19 mouse cellular contexts compared by ENCODE assay signal in genomic region chr19:58107632-58108031, GRCm38 (mm10).
DNase-seq lines count a peak whose midpoint lies in the region; ATAC-seq and TF ChIP-seq lines count a peak whose summit lies in the region.
"Had no signal": no experiment of that assay in that cellular context is flagged by ENCODE, and none has a peak within 500 bp of the region (broad histone marks: within the 10 kb centered on the region; RNA-seq: fewer than 3 reads in every experiment).

No protein-coding gene starts in this region.

- H3K9me3 ChIP-seq in hindbrain, embryonic 13.5 days = no peaks in the 10 kb centered on the region
- no peaks in the 10 kb centered on the region for H3K9me3 ChIP-seq in hindbrain, embryonic 16.5 days (ENCODE audit: control insufficient read depth, low read length)
- H3K9me3 ChIP-seq in forebrain, embryonic 11.5 days (ENCODE audit: control insufficient read depth, low read length) = no peaks in the 10 kb centered on the region
- no peaks in the 10 kb centered on the region for H3K9me3 ChIP-seq in midbrain, embryonic 14.5 days (ENCODE audit: control insufficient read depth, low read length)

- peaks cover 8% of the 10 kb centered on the region; the same call in 1 of the 2 replicates for H3K27me3 ChIP-seq in hindbrain, embryonic 13.5 days
- H3K27me3 ChIP-seq in hindbrain, embryonic 16.5 days (replicated peaks; ENCODE audit: control insufficient read depth, insufficient read depth, low read length) = no peaks in the 10 kb centered on the region
- peaks cover 39% of the 10 kb centered on the region for H3K27me3 ChIP-seq in forebrain, embryonic 11.5 days (ENCODE audit: control insufficient read depth, insufficient read depth, low read length)
- no peaks in the 10 kb centered on the region for H3K27me3 ChIP-seq in midbrain, embryonic 14.5 days (ENCODE audit: control insufficient read depth, insufficient read depth, low read length)

- intact Hi-C loops in left cerebral cortex, adult 2 months (cut with DNase I) = no loop called here

- H3K36me3 ChIP-seq in hindbrain, embryonic 13.5 days = no peaks in the 10 kb centered on the region
- no peaks in the 10 kb centered on the region for H3K36me3 ChIP-seq in hindbrain, embryonic 16.5 days (ENCODE audit: control insufficient read depth, insufficient read depth, low read length)
- H3K36me3 ChIP-seq in forebrain, embryonic 11.5 days (ENCODE audit: control insufficient read depth, insufficient read depth, low read length) = no peaks in the 10 kb centered on the region
- no peaks in the 10 kb centered on the region for H3K36me3 ChIP-seq in midbrain, embryonic 14.5 days (ENCODE audit: control insufficient read depth, insufficient read depth, low read length)

- H3K4me1 ChIP-seq in hindbrain, embryonic 13.5 days (replicated peaks) = peaks cover 18% of the 10 kb centered on the region
- no peaks in the 10 kb centered on the region for H3K4me1 ChIP-seq in hindbrain, embryonic 16.5 days (ENCODE audit: control insufficient read depth, insufficient read depth, low read depth, low read length)
- H3K4me1 ChIP-seq in forebrain, embryonic 11.5 days (replicated peaks; ENCODE audit: control insufficient read depth, insufficient read depth, low read length) = peaks cover 9% of the 10 kb centered on the region
- peaks cover 16% of the 10 kb centered on the region for H3K4me1 ChIP-seq in midbrain, embryonic 14.5 days (ENCODE audit: control insufficient read depth, insufficient read depth, low read length)

- no peak overlapping the region for H3K4me3 ChIP-seq in hindbrain, embryonic 13.5 days
- H3K4me3 ChIP-seq in hindbrain, embryonic 16.5 days (ENCODE audit: low read length) = no peak overlapping the region
- no peak overlapping the region for H3K4me3 ChIP-seq in forebrain, embryonic 11.5 days (ENCODE audit: low read depth, low read length)
- no peak overlapping the region for H3K4me3 ChIP-seq in midbrain, embryonic 14.5 days (replicated peaks; ENCODE audit: low read depth, low read length)
- no peak overlapping the region for H3K4me3 ChIP-seq in left cerebral cortex, adult 2 months
- H3K4me3 ChIP-seq: myocyte had no signal

- peak; percentile 39 for DNase-seq in brain, adult 2 months (ENCODE audit: low read depth, low spot score)
- peak; percentile 69 for DNase-seq in forebrain, embryonic 11.5 days (ENCODE audit: low spot score)
- peak; percentile 63 for DNase-seq in midbrain, embryonic 14.5 days
- no peak for DNase-seq in left cerebral cortex, adult 2 months (ENCODE audit: extremely low spot score in 1 of 2, low spot score in 2 of 2)
- DNase-seq in thymus, postnatal 4 days = no peak
- DNase-seq: adrenal gland, adult 2 months; cerebellum, adult 9-11 months; gastrocnemius, postnatal 10 days; heart, adult 11 months; heart, postnatal 36 days; kidney, adult 18-20 months; kidney, postnatal 10 days; left cerebral cortex, postnatal 4 days; liver; lung, postnatal 14 days; thymus, adult 2 months had no signal

- 27% methylated on average over 10 of the region's 10 CpGs for WGBS in hindbrain, embryonic 13.5 days
- WGBS in hindbrain, embryonic 16.5 days = 39% methylated on average over 10 of the region's 10 CpGs
- 12% methylated on average over 10 of the region's 10 CpGs for WGBS in forebrain, embryonic 11.5 days
- WGBS in midbrain, embryonic 14.5 days = 24% methylated on average over 10 of the region's 10 CpGs

- no peak overlapping the region for H3K4me2 ChIP-seq in hindbrain, embryonic 13.5 days
- H3K4me2 ChIP-seq in hindbrain, embryonic 16.5 days (ENCODE audit: low read length) = no peak overlapping the region
- H3K4me2 ChIP-seq in forebrain, embryonic 11.5 days (ENCODE audit: low read depth, low read length, severe bottlenecking) = no peak overlapping the region
- H3K4me2 ChIP-seq in midbrain, embryonic 14.5 days (ENCODE audit: low read length) = no peak overlapping the region

- no peak for TF ChIP-seq CTCF in left cerebral cortex, adult 2 months (IDR thresholded peaks at IDR 0.05)

- no peak overlapping the region for H3K9ac ChIP-seq in hindbrain, embryonic 13.5 days
- no peak overlapping the region for H3K9ac ChIP-seq in hindbrain, embryonic 16.5 days (ENCODE audit: low read depth, low read length)
- no peak overlapping the region for H3K9ac ChIP-seq in forebrain, embryonic 11.5 days (ENCODE audit: low read length)
- H3K9ac ChIP-seq in midbrain, embryonic 14.5 days (replicated peaks; ENCODE audit: low read length) = no peak overlapping the region

- ATAC-seq in hindbrain, embryonic 13.5 days (ENCODE audit: low FRiP score) = no peak
- no peak for ATAC-seq in hindbrain, embryonic 16.5 days
- ATAC-seq in forebrain, embryonic 11.5 days (replicated peaks; ENCODE audit: low FRiP score) = peak; percentile 69
- ATAC-seq in midbrain, embryonic 14.5 days (ENCODE audit: low FRiP score, low TSS enrichment) = no peak

- 0 out of 2 replicates have a peak overlapping the region, but pooled peaks have one; percentile 30 for H3K27ac ChIP-seq in hindbrain, embryonic 13.5 days
- H3K27ac ChIP-seq in hindbrain, embryonic 16.5 days (ENCODE audit: low read depth, low read length) = no peak overlapping the region
- H3K27ac ChIP-seq in forebrain, embryonic 11.5 days (ENCODE audit: low read depth, low read length) = no peak overlapping the region
- no peak overlapping the region for H3K27ac ChIP-seq in midbrain, embryonic 14.5 days (replicated peaks; ENCODE audit: low read depth, low read length)
- H3K27ac ChIP-seq in left cerebral cortex, adult 2 months = no peak overlapping the region

Comparison
In these comparisons a context has a peak if more than half of its experiments do, and no peak if none do; other contexts are left out.
1. DNase-seq: peak in brain, adult 2 months (single experiment), forebrain, embryonic 11.5 days (single experiment) and midbrain, embryonic 14.5 days (single experiment); none in left cerebral cortex, adult 2 months (0 of 2) and thymus, postnatal 4 days (single experiment).